Mouse (Mus musculus): ENCODE results near the gene 4930442H23Rik.

4930442H23Rik gene

DNA sequence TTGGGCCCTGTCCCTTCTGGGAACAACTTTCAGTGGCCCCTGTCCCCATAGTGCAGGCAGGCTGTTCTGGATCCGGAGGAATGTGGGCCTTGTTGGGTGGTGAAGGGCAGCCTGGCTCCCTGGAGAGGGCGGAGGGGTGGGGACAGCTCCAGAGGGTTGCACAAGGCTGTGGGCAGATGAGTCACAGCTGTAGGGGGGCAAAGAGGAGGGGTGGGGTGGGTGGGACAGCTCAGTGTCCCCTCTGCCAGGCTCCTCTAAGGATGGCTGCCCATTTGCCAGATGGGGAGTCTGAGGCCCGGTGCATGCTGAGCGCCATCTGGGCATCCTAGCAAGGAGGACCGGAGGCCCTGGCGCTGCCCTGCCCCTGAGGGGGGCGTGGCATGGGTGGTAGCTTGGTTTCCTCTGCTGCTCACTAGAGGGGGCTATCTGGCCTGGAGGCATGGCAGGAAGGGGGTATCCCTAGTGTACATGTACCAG lies 40.5 kb downstream of the 4930442H23Rik start:
- DNase-seq, result no peak

GRCm38 (mm10) chr10:81142551-81142981 lies 41.1 kb downstream of the 4930442H23Rik start:
- DNase-seq, result no peak

- no peak for DNase-seq
Measured at GRCm38 (mm10) chr10:81141455-81142210, 42.0 kb downstream of the 4930442H23Rik start.

DNA sequence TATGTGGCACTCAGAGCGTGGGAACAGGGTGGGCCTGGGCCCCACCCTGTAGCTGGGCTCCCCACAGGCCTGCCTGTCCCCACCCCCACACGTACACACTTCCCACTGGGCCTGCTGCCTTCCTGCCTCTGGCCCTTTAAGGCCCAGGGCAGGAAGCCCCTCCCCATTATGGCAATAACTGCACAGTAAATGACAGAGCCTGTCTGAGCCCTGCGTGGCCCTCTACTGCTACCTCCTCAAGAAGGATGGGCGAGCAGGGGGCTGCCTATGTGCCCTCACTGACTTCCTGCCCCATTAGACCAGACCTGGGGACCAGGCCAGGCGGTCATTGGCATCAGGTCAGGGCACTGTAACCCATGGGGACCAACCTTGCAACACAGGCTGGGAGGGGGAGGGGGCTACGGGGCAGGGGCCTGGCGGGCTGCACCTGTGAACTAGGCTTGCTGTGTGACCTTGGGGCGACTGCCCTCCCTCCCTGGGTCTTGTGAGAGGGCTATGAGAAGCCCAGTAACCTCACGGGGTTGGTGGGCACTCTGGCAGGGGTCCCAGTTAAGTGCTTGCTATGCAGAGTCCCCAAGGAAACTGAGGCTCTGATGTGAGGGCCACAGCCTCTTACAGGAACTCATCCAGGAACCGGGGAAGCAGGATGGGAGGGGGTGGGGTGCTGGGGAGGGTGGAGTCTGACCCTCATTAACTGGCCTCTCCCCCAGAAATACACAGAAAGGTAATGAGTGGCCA lies 42.8 kb downstream of the 4930442H23Rik start:
- no peak for DNase-seq

GRCm38 (mm10) chr10:81140005-81140404 lies 43.6 kb downstream of the 4930442H23Rik start:
- no peak for DNase-seq

DNA sequence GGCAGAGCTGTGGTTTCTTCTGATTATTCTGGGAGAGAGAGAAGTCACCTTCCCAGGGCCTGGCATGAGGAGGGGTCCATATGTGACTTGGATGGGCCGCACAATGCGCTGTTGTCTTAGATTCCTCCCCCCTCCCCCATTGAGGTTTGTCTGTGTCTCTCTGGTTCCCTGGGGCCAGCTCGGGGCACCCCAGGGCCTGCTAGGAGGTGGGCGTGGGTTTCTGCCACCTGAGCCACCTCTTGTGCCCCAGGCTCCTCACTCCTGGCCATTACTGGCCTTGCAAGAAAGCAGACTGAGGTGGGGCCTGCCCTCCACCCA lies 44.2 kb downstream of the 4930442H23Rik start:
- no peak for DNase-seq

DNA sequence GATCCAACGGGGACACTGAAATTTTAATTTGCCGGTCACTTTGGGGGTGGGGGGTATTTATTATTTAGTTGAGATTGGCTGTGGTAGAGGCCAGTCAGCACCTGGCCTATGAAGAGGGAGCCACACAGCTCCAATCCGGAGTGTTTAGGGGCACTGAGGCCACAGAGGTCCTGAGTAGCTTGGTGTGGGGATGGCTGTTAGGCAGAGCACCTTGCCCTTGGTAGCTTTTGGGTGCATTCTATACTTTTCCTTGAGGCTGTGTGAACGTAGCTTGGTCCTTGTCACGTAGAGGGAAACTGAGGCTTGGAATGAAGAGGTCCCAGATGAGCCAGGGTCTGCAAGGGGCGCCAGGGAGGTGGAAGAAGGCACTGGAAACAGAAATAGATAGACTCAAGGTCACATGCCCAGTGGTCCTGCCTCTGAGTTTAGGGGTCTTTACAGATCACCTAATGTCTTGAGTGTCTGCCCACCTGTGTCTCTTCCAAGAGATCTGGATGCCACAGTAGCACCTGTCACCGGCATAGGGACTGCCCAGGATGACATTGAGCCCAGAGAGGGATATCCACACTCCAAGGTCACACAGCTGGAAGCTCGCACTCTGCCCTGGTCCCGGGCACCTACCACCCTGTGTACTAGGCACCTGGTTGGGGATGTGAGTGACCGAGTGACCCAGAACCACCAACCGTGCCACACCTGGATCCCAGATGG lies 44.7 kb downstream of the 4930442H23Rik start:
- no peak for DNase-seq

DNA sequence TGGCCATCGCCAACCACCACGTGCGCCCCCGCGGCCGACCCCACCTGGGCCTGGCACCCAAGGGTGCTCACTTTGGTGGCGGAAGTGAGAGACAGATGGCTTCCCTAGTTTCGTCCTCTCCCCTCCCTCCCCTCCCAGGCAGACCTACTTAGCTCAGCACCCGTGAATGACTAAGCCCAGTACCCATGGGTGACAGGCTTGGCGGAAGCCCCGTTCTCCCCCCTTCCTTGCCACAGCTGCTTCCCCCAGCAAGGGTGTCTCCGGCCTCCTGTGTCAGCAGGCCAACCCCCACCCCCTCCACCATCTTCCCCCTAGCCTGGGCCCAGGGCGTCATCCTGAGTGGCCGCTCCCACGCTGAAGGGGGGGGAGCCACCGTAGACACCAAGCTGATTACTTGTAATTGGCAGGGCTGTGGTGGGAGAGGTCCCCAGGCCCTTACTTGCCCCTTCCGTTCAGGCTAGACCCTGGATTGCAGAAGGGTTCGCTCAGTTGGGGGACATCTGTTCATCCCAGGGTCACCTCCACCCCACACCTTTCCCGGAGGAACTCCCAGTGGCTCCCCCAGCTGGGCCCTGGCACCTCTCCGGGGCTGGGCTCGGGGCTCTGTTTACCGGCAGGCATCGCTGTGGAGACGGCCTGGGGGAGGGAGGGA lies 45.4 kb downstream of the 4930442H23Rik start:
- peak; percentile 69 for DNase-seq

DNA sequence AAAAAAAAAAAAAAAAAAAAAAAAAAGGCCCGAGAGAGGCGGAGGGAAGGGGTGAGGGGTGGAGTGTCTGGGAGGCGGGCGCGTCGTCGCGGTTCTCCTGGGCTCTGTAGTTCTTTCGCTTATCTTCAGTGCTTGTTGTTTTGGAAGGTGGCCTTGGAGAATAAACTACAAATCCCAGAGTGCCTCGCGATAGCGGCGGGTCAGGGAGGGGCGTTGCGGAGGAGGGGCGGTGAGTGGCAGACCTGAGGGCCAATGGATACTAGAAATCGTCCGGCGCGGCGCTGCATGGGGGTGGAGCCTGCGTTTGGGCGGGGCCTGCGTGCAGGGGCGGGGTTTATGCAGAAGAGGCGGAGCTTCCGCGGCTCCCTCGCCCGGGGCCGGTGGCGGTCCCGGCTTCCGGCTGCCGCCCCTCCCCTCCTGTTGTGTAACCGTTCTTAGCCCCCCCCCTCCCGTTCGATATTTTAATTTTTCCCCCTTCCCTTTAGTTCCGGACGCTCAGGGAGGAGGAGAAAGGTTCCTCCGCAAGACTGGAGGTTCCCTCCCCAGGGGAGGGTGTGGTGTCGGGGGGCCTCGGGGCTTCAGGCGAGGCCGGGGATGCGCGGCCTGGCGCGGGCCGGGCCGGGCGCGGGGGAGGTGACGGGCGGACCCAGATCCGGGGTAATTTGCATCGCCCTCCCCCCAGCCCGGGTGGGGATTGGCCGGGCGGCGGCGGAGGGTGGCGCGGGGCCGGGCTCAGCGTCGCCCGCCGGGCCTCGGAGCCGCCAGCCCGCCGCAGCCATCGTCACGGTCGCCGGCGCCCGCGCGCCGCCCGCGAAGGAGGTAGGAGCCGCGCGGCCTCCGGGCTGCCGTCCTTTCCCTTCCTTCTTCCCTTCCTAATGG lies 46.2 kb downstream of the 4930442H23Rik start:
- DNase-seq, result peak; percentile 99

DNA sequence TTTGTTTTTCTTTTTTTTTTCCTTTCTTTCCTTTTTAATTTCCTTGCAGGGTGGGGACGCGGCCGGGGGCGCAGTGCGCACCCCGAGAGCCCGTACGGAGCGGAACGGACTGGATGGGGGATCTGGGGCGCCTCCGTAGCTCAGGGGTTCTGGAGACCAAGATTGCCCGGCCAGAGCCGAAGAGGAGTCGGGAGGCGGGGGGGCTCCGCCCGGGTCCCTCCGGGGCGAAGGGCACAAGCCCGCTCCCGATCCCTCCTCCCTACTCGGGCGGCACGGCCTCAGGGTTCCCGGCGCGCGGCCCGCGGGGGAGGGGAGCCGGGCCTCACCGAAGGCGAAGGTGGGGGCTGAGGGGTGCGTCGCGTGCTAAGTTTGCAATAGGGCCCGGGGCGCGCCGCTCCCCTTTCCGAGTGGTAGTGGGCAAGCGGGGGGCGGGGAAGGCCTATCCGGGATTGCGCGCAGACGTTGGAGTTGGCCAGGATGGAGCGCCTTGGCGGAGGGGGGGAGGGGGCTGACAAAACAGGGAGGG lies 46.9 kb downstream of the 4930442H23Rik start:
- no peak for DNase-seq

GRCm38 (mm10) chr10:81135831-81136705 lies 47.6 kb downstream of the 4930442H23Rik start:
- peak; percentile 76 for DNase-seq

DNA sequence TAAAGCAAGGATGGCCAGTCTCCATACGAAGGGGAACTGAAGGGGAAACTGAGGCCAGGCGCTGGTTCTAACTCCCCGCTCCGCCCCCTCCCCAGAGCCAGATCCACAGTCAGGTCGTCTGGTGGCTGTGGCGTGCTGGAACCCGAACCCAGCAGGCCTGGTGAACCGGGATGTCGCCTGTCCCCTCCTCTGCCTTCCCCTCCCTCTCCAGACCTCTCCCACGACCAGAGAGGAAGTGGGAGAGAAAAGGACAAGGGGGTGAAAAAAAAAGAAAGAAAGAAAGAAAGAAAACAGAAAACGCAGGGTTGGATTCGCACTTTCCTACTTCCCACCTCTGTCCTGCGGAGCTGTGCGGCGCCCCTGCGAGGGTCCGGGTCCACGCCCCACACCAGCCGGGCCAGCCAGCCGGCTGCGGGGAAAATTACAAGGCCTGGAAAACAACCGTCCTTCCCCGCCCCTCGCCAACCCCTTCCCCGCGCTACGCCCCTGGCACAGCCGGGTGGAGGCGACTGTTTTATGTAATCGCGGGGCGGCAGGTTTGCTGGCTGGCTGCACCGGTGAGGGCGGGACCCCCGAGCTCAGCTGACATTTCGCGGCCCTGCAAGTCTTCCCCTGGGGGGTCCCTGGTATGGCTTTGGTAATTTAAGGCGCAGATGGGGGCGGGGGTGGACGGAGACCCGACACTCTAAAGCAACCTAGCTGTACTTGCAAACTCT lies 48.5 kb downstream of the 4930442H23Rik start, which contains the start of gene Zbtb7a:
Zbtb7a (plus strand) TSS at position 255 of the 716 bp plus-strand sequence.
- DNase-seq, result no peak

DNA sequence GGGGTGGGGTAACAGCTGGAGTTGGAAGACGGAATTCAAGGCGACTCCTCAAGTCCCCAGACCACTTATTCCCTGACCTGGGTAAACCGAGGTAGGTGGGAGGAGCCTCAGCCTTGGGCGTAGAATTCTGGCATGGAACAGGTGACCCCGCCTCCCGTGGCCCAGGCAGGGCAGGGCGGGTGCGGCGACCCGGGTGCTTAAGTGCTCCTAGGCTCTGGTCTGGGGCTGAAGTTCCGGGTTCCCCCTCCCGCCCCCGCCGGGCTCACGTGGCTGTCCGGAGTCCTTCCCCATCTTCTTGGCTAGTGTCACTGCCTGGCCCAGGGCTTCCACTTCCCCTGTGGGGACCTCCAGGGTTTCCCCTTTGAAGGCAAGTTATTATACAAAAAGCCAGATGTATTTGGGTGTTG lies 49.5 kb downstream of the 4930442H23Rik start:
- DNase-seq, result peak; percentile 76
